Mouse (Mus musculus) erythroblast, embryonic 14.5 days (primary cell): Measurements from ENCODE around the gene Zfp420.

Source experiments
- GATA1 ChIP-seq: IDR thresholded peaks from 2 replicates; pipeline ENCODE4 v1.6.1; 2012; ENCODE audit warnings: low read length, inconsistent platforms, mixed read lengths
- TAL1 ChIP-seq: IDR thresholded peaks from 3 replicates; pipeline ENCODE4 v1.6.1; 2012; ENCODE audit warnings: low read length, inconsistent platforms, mixed read lengths

DNA sequence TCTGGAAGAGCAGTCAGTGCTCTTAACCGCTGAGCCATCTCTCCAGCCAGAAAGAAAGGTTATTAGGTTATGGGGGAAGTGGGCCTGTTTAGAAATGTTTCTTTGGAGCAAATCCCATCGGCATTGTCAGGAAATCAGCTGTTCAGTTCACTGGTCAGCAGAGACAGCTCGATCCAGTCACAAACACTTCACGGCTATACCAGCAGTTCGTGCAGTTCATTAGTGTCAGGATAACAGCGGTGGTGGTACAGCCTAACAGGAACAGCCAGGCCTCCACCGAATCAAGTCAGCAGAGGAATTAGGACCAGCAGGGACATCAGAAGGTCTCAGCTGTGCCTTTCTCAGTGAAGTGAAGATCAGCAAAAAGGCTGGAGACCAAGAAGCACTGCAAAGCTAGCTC lies 21.1 kb downstream of the Zfp420 start:
- no peak for TF ChIP-seq GATA1
- TF ChIP-seq TAL1: no peak
